Mouse (Mus musculus): ENCODE results near the gene Fam49a. TPM values are rescaled to one million over a fixed set of nuclear protein-coding genes. Genes with fewer than 3 reads are reported as not detected.
"Not testable (repeated sequence)": the region's sequence is repeated elsewhere in the genome, so short reads cannot be mapped to it uniquely, and the experiment has no call there.

The Fam49a gene
- total RNA-seq, 2 experiments from 2014 or later = 0.85 to 0.94 TPM

GRCm38 (mm10) chr12:12306214-12306613, 44.3 kb downstream of the Fam49a start:
- no peak for ATAC-seq (replicated peaks; ENCODE audit: low FRiP score, low TSS enrichment, poor library complexity, severe bottlenecking)

- no peak for ATAC-seq (replicated peaks; ENCODE audit: low FRiP score, low TSS enrichment, poor library complexity, severe bottlenecking)
Observed at GRCm38 (mm10) chr12:12306814-12307213, 44.9 kb downstream of the Fam49a start.

GRCm38 (mm10) chr12:12307245-12307644, 45.3 kb downstream of the Fam49a start:
- ATAC-seq (replicated peaks; ENCODE audit: low FRiP score, low TSS enrichment, poor library complexity, severe bottlenecking) = no peak

- peak; percentile 65; the same call in 1 of the 2 replicates for ATAC-seq (replicated peaks; ENCODE audit: low FRiP score, low TSS enrichment, poor library complexity, severe bottlenecking)
Observed at GRCm38 (mm10) chr12:12313437-12313836, 51.5 kb downstream of the Fam49a start.

GRCm38 (mm10) chr12:12313919-12314318, 52.0 kb downstream of the Fam49a start:
- ATAC-seq (replicated peaks; ENCODE audit: low FRiP score, low TSS enrichment, poor library complexity, severe bottlenecking) = no peak

GRCm38 (mm10) chr12:12314326-12314725, 52.4 kb downstream of the Fam49a start:
- no peak for ATAC-seq (replicated peaks; ENCODE audit: low FRiP score, low TSS enrichment, poor library complexity, severe bottlenecking)

- no peak for ATAC-seq (replicated peaks; ENCODE audit: low FRiP score, low TSS enrichment, poor library complexity, severe bottlenecking)
Observed at GRCm38 (mm10) chr12:12315011-12315410, 53.1 kb downstream of the Fam49a start.

GRCm38 (mm10) chr12:12316956-12317355, 55.0 kb downstream of the Fam49a start:
- no peak for ATAC-seq (replicated peaks; ENCODE audit: low FRiP score, low TSS enrichment, poor library complexity, severe bottlenecking)

GRCm38 (mm10) chr12:12317606-12318005, 55.7 kb downstream of the Fam49a start:
- ATAC-seq (replicated peaks; ENCODE audit: low FRiP score, low TSS enrichment, poor library complexity, severe bottlenecking) = no peak

GRCm38 (mm10) chr12:12318140-12318734, 56.3 kb downstream of the Fam49a start:
- ATAC-seq (replicated peaks; ENCODE audit: low FRiP score, low TSS enrichment, poor library complexity, severe bottlenecking) = peak; percentile 58

- ATAC-seq (replicated peaks; ENCODE audit: low FRiP score, low TSS enrichment, poor library complexity, severe bottlenecking) = no peak
Observed at GRCm38 (mm10) chr12:12320693-12321092, 58.8 kb downstream of the Fam49a start.

GRCm38 (mm10) chr12:12321111-12321510, 59.2 kb downstream of the Fam49a start:
- no peak for ATAC-seq (replicated peaks; ENCODE audit: low FRiP score, low TSS enrichment, poor library complexity, severe bottlenecking)

GRCm38 (mm10) chr12:12323084-12323483, 61.1 kb downstream of the Fam49a start:
- no peak for ATAC-seq (replicated peaks; ENCODE audit: low FRiP score, low TSS enrichment, poor library complexity, severe bottlenecking)

- ATAC-seq (replicated peaks; ENCODE audit: low FRiP score, low TSS enrichment, poor library complexity, severe bottlenecking) = peak; percentile 89
Observed at GRCm38 (mm10) chr12:12323616-12324223, 61.8 kb downstream of the Fam49a start.

- ATAC-seq (replicated peaks; ENCODE audit: low FRiP score, low TSS enrichment, poor library complexity, severe bottlenecking) = not testable (repeated sequence)
Observed at GRCm38 (mm10) chr12:12324266-12324665, 62.3 kb downstream of the Fam49a start.

GRCm38 (mm10) chr12:12333526-12334310, 71.8 kb downstream of the Fam49a start:
- no peak for ATAC-seq (replicated peaks; ENCODE audit: low FRiP score, low TSS enrichment, poor library complexity, severe bottlenecking)

GRCm38 (mm10) chr12:12334486-12334885, 72.5 kb downstream of the Fam49a start:
- ATAC-seq (replicated peaks; ENCODE audit: low FRiP score, low TSS enrichment, poor library complexity, severe bottlenecking) = no peak

- no peak for ATAC-seq (replicated peaks; ENCODE audit: low FRiP score, low TSS enrichment, poor library complexity, severe bottlenecking)
Observed at GRCm38 (mm10) chr12:12335566-12335965, 73.6 kb downstream of the Fam49a start.

- no peak for ATAC-seq (replicated peaks; ENCODE audit: low FRiP score, low TSS enrichment, poor library complexity, severe bottlenecking)
Observed at GRCm38 (mm10) chr12:12337378-12337777, 75.4 kb downstream of the Fam49a start.

- ATAC-seq (replicated peaks; ENCODE audit: low FRiP score, low TSS enrichment, poor library complexity, severe bottlenecking) = no peak
Observed at GRCm38 (mm10) chr12:12343320-12343719, 81.4 kb downstream of the Fam49a start.

- ATAC-seq (replicated peaks; ENCODE audit: low FRiP score, low TSS enrichment, poor library complexity, severe bottlenecking) = no peak
Observed at GRCm38 (mm10) chr12:12348625-12349024, 86.7 kb downstream of the Fam49a start.

Measured in megakaryocyte-erythroid progenitor cell, adult 5-6 weeks (primary cell).